Mouse (Mus musculus) lung, adult 2 months (tissue): Measurements from ENCODE around the gene Agxt. TPM values are rescaled to one million over a fixed set of nuclear protein-coding genes. Genes with fewer than 3 reads are reported as not detected.
A peak's percentile ranks its signal among the peaks of the same experiment; 100 is the strongest.

ENCODE experiments used
- DNase-seq: peaks from one replicate; pipeline ENCODE4 v3.0.0; 2022
- H3K4me1 ChIP-seq: fragments of 200-500 bp; 2 replicates; pipeline ENCODE4 v1.6.1; 2011; ENCODE audit warnings: low read length; ENCODE audit not compliant: control insufficient read depth, insufficient read depth
- H3K4me3 ChIP-seq: fragments of 200-500 bp; replicated peaks from 2 replicates; pipeline ENCODE3; 2011; ENCODE audit warnings: low read depth, mild to moderate bottlenecking, control low read depth, low read length; ENCODE audit errors: extremely low read depth
- CTCF ChIP-seq: fragments of 200-500 bp; IDR thresholded peaks from 2 replicates; pipeline ENCODE4 v1.5.1; 2011; ENCODE audit warnings: mild to moderate bottlenecking, low read length, control low read depth; ENCODE audit not compliant: insufficient read depth
- POLR2A ChIP-seq: fragments of 200-500 bp; IDR thresholded peaks from 2 replicates; pipeline ENCODE4 v1.6.1; 2011; ENCODE audit warnings: low read depth, mild to moderate bottlenecking, control low read depth, low read length, borderline replicate concordance; ENCODE audit errors: extremely low read depth
- WGBS: fragments of 180-500 bp; shearing (Covaris S2); methylation state at CpG from one replicate; pipeline ENCODE4 v1.1.7; 2018; 5-methylcytosine and 5-hydroxymethylcytosine counted together
- polyA plus RNA-seq: library from polyadenylated mRNA; depleted of rRNA; stranded (reverse); fragments of >200 nt; gene quantifications from 2 replicates; pipeline ENCODE4 v1.2.3, GENCODE M21; 2012

Agxt gene
- polyA plus RNA-seq, 1 experiment = not detected

DNA sequence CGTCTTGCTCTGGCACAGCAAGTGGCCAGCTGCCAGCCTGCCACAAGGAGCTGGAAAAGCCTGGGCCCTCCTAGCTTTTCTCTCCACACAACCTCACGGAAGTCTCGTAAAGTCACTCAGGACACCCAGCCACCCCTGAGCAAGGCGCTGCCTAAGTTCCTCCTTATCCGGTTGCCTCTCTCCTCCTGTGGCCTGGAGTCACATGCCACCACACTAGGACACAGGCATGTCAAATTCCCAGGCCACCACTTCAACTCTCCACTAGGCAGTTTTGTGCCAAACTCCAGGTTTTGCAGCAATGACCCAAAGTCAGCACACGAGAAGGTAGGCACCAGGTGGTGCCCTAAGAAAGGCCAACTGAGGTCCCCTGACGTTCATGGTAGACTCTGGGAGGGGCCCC is 27.5 kb downstream of the Agxt start:
- WGBS = 65% methylated on average over 7 of the region's 7 CpGs
- Histone ChIP-seq H3K4me1 (no peaks in the 10 kb centered on the region), H3K4me3 (no peak overlapping the region)
- no peak for DNase-seq
- TF ChIP-seq CTCF = no peak
- no peak for TF ChIP-seq POLR2A

DNA sequence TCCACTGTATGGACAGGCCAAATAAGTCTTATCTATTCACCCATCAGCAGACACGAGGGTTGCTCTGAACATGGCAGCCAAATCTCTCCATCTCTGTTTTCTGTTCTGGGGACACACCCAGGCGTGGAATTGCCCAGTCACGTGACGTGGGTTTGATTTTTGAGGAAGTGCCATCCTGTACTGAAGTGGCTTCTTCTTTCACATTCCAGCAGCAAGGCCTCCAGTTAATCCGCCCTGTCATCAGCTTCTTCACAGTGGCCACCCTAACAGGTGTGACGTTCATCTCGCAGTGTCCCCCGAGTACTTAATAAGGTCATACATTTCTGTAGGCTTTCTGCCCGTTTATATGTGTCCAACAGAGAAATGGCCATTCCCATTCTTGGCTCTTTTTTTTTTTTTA is 30.4 kb downstream of the Agxt start:
- 57% methylated on average over 9 of the region's 9 CpGs for WGBS
- H3K4me3 ChIP-seq = no peak overlapping the region
- TF ChIP-seq CTCF (no peak), POLR2A (no peak)
- no peak for DNase-seq
- no peaks in the 10 kb centered on the region for H3K4me1 ChIP-seq

DNA sequence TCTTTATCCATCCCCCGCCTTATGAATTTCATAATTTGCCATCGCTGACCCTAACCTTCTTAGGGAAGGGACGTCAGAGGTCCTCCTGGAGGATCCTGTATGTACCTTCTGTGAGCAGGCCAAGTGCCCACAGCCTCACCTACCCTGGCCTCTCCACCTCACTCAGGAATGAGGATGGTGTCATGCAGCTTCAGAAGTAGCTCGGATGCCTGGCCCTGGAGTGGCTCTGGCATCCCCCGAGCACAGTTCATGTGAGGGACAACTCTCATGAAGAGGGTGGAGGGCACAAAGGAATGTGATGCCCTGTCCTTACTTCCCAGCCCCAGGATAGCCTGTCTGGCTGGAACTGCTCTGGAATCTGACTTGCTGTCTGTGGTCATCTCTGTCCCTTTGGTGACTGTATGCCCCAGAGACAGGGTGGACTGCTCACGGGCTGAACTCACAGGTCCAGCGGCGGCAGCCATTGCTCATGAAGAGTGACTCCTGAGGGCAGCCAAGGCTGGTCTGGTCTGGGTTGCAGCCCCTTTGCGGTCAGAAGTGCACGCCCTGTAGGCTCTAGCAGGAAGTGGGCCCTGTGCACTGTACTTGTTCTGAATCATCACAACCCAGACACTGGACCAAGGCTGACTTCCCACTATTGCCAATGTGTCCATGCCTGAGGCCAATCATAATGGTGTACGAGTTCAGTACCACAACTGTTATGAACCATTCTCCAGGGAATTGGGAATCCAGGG is 31.5 kb downstream of the Agxt start:
- 67% methylated on average over 11 of the region's 11 CpGs for WGBS
- no peak for DNase-seq
- H3K4me3 ChIP-seq = no peak overlapping the region
- H3K4me1 ChIP-seq = no peaks in the 10 kb centered on the region
- TF ChIP-seq POLR2A (no peak), CTCF (no peak)

DNA sequence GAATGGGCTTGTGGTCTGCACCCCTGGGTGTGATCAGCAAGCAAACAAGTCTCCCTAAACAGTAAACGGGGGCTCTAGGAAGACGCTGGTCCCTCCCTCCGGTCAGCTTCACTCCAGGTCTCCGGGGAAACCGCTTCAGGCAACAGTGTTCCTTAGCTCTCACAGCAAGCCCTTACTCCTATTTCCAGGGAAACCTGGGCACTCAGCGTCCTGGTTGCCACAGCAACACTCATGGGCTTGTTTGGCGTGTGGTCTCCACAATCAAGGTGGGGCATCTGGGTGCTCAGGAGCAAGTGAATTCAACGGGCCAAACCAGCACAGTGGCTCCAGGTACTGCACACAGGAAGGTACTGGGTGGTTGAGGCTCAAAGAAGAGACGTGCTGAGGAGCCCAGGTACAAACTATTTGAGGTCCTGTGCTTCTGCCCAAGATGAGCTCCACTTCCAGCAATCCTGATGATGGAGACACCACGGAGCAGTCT is 33.3 kb downstream of the Agxt start, which contains the start of gene Crocc2:
Gene Crocc2 (plus strand): TSS at position 431 of the 481 bp plus-strand sequence.
- no peak for DNase-seq

DNA sequence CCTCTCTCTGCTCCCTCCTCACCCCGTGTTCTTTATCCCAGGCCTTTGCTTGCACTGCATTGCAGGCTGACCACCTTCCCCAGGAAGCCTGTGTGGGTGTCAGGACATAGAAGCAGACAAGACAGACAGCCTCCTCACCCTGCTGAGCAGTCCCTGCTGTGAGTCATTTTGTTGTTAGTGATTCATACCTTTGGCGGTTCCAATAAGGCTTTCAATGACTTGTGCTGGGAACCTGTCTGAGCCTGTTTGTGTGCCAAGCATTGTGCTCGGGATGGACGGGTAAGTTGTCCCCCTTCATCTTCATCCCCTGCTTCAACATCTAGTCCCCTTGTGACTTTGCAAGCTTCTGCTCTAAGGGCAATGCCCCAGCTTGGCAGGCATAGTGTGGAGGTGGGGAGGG is 38.6 kb downstream of the Agxt start:
- H3K4me1 ChIP-seq = no peaks in the 10 kb centered on the region
- TF ChIP-seq POLR2A (no peak), CTCF (no peak)
- no peak overlapping the region for H3K4me3 ChIP-seq
- WGBS = 46% methylated on average over 4 of the region's 4 CpGs
- DNase-seq = no peak

More for the DNA sequence above, 33.3 kb downstream of the Agxt start, which contains the start of gene Crocc2:
- Histone ChIP-seq H3K4me3 (no peak within 1 kb of the TSS), H3K4me1 (no peaks in the 10 kb centered on the region)
- TF ChIP-seq CTCF (no peak), POLR2A (no peak)
- WGBS = 51% methylated on average over 10 of the region's 10 CpGs

DNA sequence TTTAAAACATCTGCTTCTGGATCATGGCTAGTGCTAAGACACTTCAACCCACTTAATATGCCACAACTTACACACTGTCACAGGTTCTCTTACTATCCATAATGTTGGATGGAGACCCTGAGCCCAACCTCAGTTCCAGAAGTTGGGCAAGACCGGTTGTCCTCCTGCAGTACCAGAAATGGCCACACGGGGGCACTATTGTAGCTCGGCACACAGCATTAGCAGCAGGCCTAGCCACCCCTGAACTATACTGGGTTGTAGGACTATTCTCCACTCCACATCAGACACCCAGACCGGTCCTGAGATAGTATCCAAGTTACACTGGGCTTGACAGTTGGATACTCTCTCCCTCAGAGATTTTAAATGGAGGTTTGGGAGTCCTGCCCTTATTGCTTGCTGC is 39.4 kb downstream of the Agxt start:
- no peak overlapping the region for H3K4me3 ChIP-seq
- peak; percentile 96 for TF ChIP-seq CTCF
- TF ChIP-seq POLR2A = no peak
- DNase-seq = peak; percentile 82
- whole genome bisulfite sequencing = under 1% methylated on average over 4 of the region's 4 CpGs
- no peaks in the 10 kb centered on the region for H3K4me1 ChIP-seq

DNA sequence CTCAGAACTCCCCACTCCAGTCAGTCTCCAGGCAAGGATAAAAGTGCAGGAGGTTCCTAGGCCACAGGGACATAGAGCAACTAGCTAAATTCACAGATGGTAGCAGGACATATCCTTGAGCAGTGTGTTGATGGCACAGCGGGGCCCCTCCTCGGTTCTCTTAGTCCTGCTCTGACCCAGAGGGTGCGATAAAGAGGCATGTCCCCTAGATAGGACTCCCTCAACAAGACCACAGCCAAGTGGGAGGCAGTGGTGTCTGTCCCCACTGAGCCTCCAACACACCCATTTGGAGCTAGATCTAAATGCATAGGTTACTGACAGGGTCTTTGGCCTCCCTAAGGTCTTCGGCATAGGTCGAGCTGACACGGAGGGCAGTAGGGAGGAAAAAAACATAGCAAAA is 40.8 kb downstream of the Agxt start:
- no peak for DNase-seq
- Histone ChIP-seq H3K4me1 (no peaks in the 10 kb centered on the region), H3K4me3 (no peak overlapping the region)
- WGBS = 37% methylated on average over 6 of the region's 6 CpGs
- TF ChIP-seq CTCF (no peak), POLR2A (no peak)

DNA sequence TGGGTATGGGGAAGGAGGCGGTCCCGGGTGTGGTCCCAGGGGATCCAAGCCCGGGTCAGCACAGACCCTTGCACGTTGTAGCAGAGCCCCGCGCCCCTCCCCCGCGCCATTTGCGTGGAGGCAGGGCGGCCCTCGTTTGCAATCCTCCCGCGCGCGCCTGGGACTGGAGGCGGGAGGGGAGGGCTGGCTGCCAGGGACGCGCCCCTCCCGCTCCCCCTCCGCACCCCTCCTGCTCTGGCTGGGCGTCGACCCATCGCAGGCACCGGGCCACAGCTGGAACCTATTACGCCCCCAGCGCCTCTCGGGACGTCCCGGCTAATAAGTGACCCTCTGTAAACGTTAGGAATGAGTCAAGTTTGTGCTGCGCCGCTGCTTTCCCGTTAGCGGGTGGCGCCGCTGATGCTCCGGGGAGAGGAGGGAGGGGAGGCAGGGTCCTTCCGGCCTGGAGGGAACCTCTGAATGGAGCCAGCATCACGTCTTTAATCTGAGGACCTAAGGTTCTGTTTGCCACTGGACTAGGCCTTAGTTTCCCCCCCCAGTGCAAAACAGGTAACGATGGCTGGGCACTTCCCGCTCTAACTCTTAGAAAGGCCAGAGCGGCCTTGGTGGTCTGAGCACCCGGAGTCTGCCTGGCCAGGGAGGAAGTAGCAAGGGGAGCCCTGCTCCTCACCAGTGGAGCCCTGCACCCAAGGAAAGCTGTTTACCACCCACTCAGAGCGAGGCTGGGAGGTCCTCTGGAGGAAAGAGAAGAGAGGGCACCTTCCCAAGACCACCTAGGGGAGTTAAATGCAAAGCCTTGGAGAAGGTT is 41.7 kb downstream of the Agxt start:
- DNase-seq = peak; percentile 36
- Histone ChIP-seq H3K4me1 (no peaks in the 10 kb centered on the region), H3K4me3 (no peak overlapping the region)
- WGBS = 7% methylated on average over 42 of the region's 44 CpGs
- no peak for TF ChIP-seq CTCF
- TF ChIP-seq POLR2A = no peak

DNA sequence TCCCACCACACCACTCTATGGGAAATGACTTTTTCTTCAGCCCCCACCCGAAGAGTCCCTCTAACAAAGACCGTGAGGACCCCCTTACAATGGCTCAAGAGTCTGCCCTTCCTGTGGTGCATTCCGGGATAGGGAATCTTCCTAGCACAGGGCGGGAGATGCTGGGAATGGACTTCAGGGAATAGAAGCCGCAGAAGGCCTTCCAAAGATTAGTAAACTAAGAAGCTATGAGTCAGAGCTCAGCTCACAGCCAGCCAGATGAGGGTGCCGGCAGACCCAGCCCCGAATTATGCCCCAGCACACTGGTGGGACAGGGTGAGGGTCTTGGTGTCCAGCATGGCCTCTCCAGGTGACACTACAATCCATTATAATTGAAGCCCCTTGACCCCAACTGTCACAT is 47.2 kb downstream of the Agxt start:
- 83% methylated on average over 7 of the region's 7 CpGs for WGBS
- no peak for TF ChIP-seq CTCF
- no peak for TF ChIP-seq POLR2A
- DNase-seq = no peak
- Histone ChIP-seq H3K4me1 (no peaks in the 10 kb centered on the region; the same call in 1 of the 2 replicates), H3K4me3 (no peak overlapping the region)

DNA sequence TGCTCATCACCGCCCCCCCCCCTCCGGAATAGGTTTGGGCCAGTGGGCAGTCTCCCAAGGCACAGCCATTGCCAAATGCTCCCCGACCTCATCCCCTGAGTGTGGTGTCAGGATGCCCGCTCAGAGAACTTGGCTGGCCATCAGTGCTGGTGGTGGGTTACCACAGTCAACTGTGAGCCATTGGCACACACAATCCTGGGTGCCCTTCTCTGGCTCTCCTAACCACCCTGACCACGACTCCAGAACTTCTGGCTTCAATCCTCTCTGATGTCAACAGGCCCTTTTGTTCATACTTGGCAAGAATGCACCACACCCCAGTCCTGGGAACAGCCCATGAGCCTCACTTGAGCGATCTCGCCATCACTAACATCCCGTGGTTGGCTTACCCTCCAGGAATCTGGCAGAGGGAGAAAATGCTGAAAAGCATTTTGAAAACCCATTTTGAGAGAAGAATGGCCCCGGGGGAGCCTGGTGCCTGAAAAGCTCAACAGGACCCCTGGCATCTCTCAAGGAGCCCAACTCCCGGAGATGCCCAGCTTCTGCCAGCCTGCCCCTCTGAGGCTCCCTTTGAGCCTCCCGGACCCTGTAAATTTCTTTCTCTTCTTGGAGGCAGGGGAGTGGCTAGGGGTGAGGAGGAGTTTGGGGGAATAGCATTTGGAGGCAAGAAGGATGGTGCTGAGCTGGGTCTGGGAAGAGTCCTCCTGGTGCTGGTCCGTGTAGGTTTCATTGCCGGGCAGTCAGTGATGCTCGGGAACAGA is 49.2 kb downstream of the Agxt start:
- no peaks in the 10 kb centered on the region; the same call in 1 of the 2 replicates for H3K4me1 ChIP-seq
- no peak for TF ChIP-seq POLR2A
- no peak for DNase-seq
- 59% methylated on average over 14 of the region's 14 CpGs for WGBS
- H3K4me3 ChIP-seq = no peak overlapping the region
